Mouse (Mus musculus) naive thymus-derived CD4-positive, alpha-beta T cell, adult 2 months (primary cell): Measurements from ENCODE around the gene Hoxa4.

Experiments used
- DNase-seq: peaks from one replicate; pipeline ENCODE4 v3.0.0-alpha.2; 2011; ENCODE audit warnings: low read depth

Gene Hoxa4

GRCm38 (mm10) chr6:52179690-52180089 lies 11.9 kb downstream of the Hoxa4 start:
- DNase-seq, result no peak

- no peak for DNase-seq
These were observed 12.5 kb downstream of the Hoxa4 start for GRCm38 (mm10) chr6:52178918-52179665.

GRCm38 (mm10) chr6:52177806-52178205 lies 13.7 kb downstream of the Hoxa4 start:
- no peak for DNase-seq

GRCm38 (mm10) chr6:52177061-52177735 lies 14.4 kb downstream of the Hoxa4 start, which contains the start of gene 5730596B20Rik:
5730596B20Rik (plus strand) TSS chr6:52177498.
- DNase-seq, result no peak

- no peak for DNase-seq
These were observed 15.2 kb downstream of the Hoxa4 start for GRCm38 (mm10) chr6:52176391-52176790.

GRCm38 (mm10) chr6:52175864-52176263 lies 15.7 kb downstream of the Hoxa4 start:
- DNase-seq, result no peak

GRCm38 (mm10) chr6:52174968-52175751 lies 16.4 kb downstream of the Hoxa4 start:
- DNase-seq, result no peak

GRCm38 (mm10) chr6:52173648-52174047 lies 17.9 kb downstream of the Hoxa4 start:
- DNase-seq, result no peak

GRCm38 (mm10) chr6:52172501-52172900 lies 19.1 kb downstream of the Hoxa4 start:
- DNase-seq, result no peak

- no peak for DNase-seq
These were observed 19.6 kb downstream of the Hoxa4 start for GRCm38 (mm10) chr6:52171938-52172337.

- DNase-seq, result no peak
These were observed 20.2 kb downstream of the Hoxa4 start for GRCm38 (mm10) chr6:52171331-52171730.

- no peak for DNase-seq
These were observed 20.7 kb downstream of the Hoxa4 start for GRCm38 (mm10) chr6:52170898-52171223.

GRCm38 (mm10) chr6:52170166-52170897 lies 21.2 kb downstream of the Hoxa4 start:
- no peak for DNase-seq

- DNase-seq, result no peak
These were observed 21.9 kb downstream of the Hoxa4 start for GRCm38 (mm10) chr6:52169499-52170165.

GRCm38 (mm10) chr6:52168191-52169055 lies 23.1 kb downstream of the Hoxa4 start:
- DNase-seq, result no peak

- no peak for DNase-seq
These were observed 23.8 kb downstream of the Hoxa4 start for GRCm38 (mm10) chr6:52167736-52168161.

- no peak for DNase-seq
These were observed 24.4 kb downstream of the Hoxa4 start for GRCm38 (mm10) chr6:52167176-52167575.

- DNase-seq, result no peak
These were observed 25.0 kb downstream of the Hoxa4 start for GRCm38 (mm10) chr6:52166431-52167077.

GRCm38 (mm10) chr6:52165441-52166370 lies 25.8 kb downstream of the Hoxa4 start:
- DNase-seq, result no peak
